In the genomic region with DNA sequence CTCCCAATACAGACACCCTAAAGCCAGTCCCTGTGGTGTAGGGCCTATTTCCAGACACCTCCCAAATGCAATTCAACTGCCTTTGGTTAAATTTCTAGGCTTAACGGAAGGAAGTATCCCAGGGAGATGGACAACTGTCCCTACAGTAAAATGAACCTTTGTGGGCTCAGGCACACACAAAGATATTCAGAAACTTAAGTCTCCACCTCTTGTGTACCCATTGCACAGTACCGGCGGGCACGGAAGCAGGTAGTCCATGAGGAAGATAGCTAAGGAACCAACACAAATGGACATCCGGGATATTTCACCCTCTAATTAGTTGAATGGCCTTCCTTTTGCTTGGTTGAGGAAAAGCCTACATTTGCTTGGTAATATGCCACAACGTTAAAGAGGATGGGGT, we compare ENCODE assay signal across 9 mouse cellular contexts. TPM values are rescaled to one million over a fixed set of nuclear protein-coding genes. Genes with fewer than 3 reads are reported as not detected.
A peak's percentile ranks its signal among the peaks of the same experiment; 100 is the strongest.
DNase-seq lines count a peak whose midpoint lies in the region; ATAC-seq and TF ChIP-seq lines count a peak whose summit lies in the region.
"Had no signal": no experiment of that assay in that cellular context is flagged by ENCODE, and none has a peak within 500 bp of the region (broad histone marks: within the 10 kb centered on the region; RNA-seq: fewer than 3 reads in every experiment).

No protein-coding gene starts in this region.

- H3K9ac ChIP-seq in limb, embryonic 14.5 days (ENCODE audit: low read depth, low read length, severe bottlenecking): peak overlapping the region; percentile 49; the same call in 1 of the 2 replicates
- H3K9ac ChIP-seq: liver, embryonic 14.5 days had no signal

- H3K4me1 ChIP-seq in spleen, adult 2 months (ENCODE audit: control insufficient read depth, insufficient read depth, insufficient read length): no peaks in the 10 kb centered on the region
- H3K4me1 ChIP-seq in limb, embryonic 14.5 days (ENCODE audit: control insufficient read depth, insufficient read depth, low read length): peaks cover 40% of the 10 kb centered on the region

- TF ChIP-seq CTCF in spleen, adult 2 months (IDR thresholded peaks at IDR 0.05; ENCODE audit: extremely low read depth, insufficient read depth, insufficient read length, insufficient replicate concordance): no peak

- no peaks in the 10 kb centered on the region for H3K9me3 ChIP-seq in limb, embryonic 14.5 days (ENCODE audit: control insufficient read depth, low read length)

- TF ChIP-seq POLR2A in spleen, adult 2 months (IDR thresholded peaks at IDR 0.05; ENCODE audit: low read depth, low read length): no peak
- no peak for TF ChIP-seq POLR2A in limb, embryonic 14.5 days (IDR thresholded peaks at IDR 0.05; ENCODE audit: borderline replicate concordance, extremely low read depth, insufficient read depth, insufficient read length)

- peak overlapping the region; percentile 68 for H3K4me2 ChIP-seq in limb, embryonic 14.5 days (replicated peaks; ENCODE audit: low read depth, low read length, severe bottlenecking)

- peak; percentile 47 for DNase-seq in embryo, embryonic 11 days
- DNase-seq in embryo, embryonic 9.5 days (ENCODE audit: extremely low spot score): no peak
- DNase-seq in spleen, adult 2 months (ENCODE audit: low read depth in 1 of 2, low spot score in 2 of 2): no peak
- no peak for DNase-seq in spleen, adult 18-20 months
- no peak for DNase-seq in limb, embryonic 14.5 days (ENCODE audit: low spot score)
- DNase-seq in layer of hippocampus, adult 8-10 months (ENCODE audit: low spot score in 2 of 2): no peak
- no peak for DNase-seq in ovary, postnatal 10 days (ENCODE audit: low spot score)
- DNase-seq in adrenal gland, postnatal 10 days: no peak

- H3K36me3 ChIP-seq in spleen, adult 2 months (ENCODE audit: control insufficient read depth, insufficient read depth, low read length): no peaks in the 10 kb centered on the region
- H3K36me3 ChIP-seq in limb, embryonic 14.5 days (ENCODE audit: control insufficient read depth, insufficient read depth, low read length): peaks cover 15% of the 10 kb centered on the region

- peaks cover 2% of the 10 kb centered on the region; the same call in 1 of the 2 replicates for H3K27me3 ChIP-seq in spleen, adult 2 months (ENCODE audit: control insufficient read depth, insufficient read depth, low read length)
- H3K27me3 ChIP-seq in limb, embryonic 14.5 days (ENCODE audit: control insufficient read depth, insufficient read depth, low read length): peaks cover 65% of the 10 kb centered on the region

- 0 out of 2 replicates have a peak overlapping the region, but pooled peaks have one; percentile 2 for H3K27ac ChIP-seq in spleen, adult 2 months (ENCODE audit: insufficient read depth, low read length)
- H3K27ac ChIP-seq in limb, embryonic 14.5 days (replicated peaks; ENCODE audit: low read depth, low read length): no peak overlapping the region
- H3K27ac ChIP-seq: liver, embryonic 14.5 days had no signal

- no peak overlapping the region for H3K4me3 ChIP-seq in spleen, adult 2 months (ENCODE audit: extremely low read depth, insufficient read depth, insufficient read length)
- H3K4me3 ChIP-seq in limb, embryonic 14.5 days (replicated peaks; ENCODE audit: low read length): peak overlapping the region; percentile 40

- WGBS in spleen, adult 2 months: 79% methylated on average over 6 of the region's 6 CpGs
- 14% methylated on average over 6 of the region's 6 CpGs for WGBS in limb, embryonic 14.5 days

- ATAC-seq in limb, embryonic 14.5 days (ENCODE audit: low FRiP score, low read depth): no peak

RNA-seq across cellular contexts. Expression of a gene that starts 0.9 kb away (rescaled TPM):
- polyA plus RNA-seq in spleen, adult 2 months (2012; rRNA removed): not detected in 2 replicates
- polyA plus RNA-seq in limb, embryonic 14.5 days (2012; rRNA removed): 0.27 and 0.44 TPM in 2 replicates
- 0.29 and 0.70 TPM in 2 replicates for polyA plus RNA-seq in limb, embryonic 14.5 days (2014; fragmentation: Nextera tagmentation; extraction: Ambion mirVana)
- not detected for total RNA-seq in layer of hippocampus, adult 8-10 months (2022)
- total RNA-seq in adrenal gland, postnatal 10 days (2021): under 1 TPM; 0.27 to 0.94 TPM

RNA-seq across cellular contexts. Expression of a gene that starts 11.8 kb away (rescaled TPM):
- 0.27 and 0.65 TPM in 2 replicates for polyA plus RNA-seq in spleen, adult 2 months (2012; rRNA removed)
- 3.1 and 3.6 TPM in 2 replicates for polyA plus RNA-seq in limb, embryonic 14.5 days (2012; rRNA removed)
- 0.80 and 1.0 TPM in 2 replicates for polyA plus RNA-seq in limb, embryonic 14.5 days (2014; fragmentation: Nextera tagmentation; extraction: Ambion mirVana)
- not detected for total RNA-seq in layer of hippocampus, adult 8-10 months (2022)
- 1 to 10 TPM; 2.3 to 5.1 TPM for total RNA-seq in adrenal gland, postnatal 10 days (2021)

RNA-seq across cellular contexts. Expression of a gene that starts 15.2 kb away (rescaled TPM):
- 0.68 and 0.79 TPM in 2 replicates for polyA plus RNA-seq in spleen, adult 2 months (2012; rRNA removed)
- 2.2 and 2.8 TPM in 2 replicates for polyA plus RNA-seq in limb, embryonic 14.5 days (2012; rRNA removed)
- polyA plus RNA-seq in limb, embryonic 14.5 days (2014; fragmentation: Nextera tagmentation; extraction: Ambion mirVana): 0.57 and 1.0 TPM in 2 replicates
- total RNA-seq in layer of hippocampus, adult 8-10 months (2022): not detected
- total RNA-seq in adrenal gland, postnatal 10 days (2021): 10 to 100 TPM in 1 of 2 experiments, 1 to 10 TPM in 1; 8.0 to 11.4 TPM

RNA-seq across cellular contexts. Expression of a gene that starts 18.3 kb away (rescaled TPM):
- polyA plus RNA-seq in spleen, adult 2 months (2012; rRNA removed): 0.12 and 0.21 TPM in 2 replicates
- polyA plus RNA-seq in limb, embryonic 14.5 days (2012; rRNA removed): 1.4 and 1.6 TPM in 2 replicates
- polyA plus RNA-seq in limb, embryonic 14.5 days (2014; fragmentation: Nextera tagmentation; extraction: Ambion mirVana): 1.4 and 1.7 TPM in 2 replicates
- total RNA-seq in layer of hippocampus, adult 8-10 months (2022): not detected
- 1 to 10 TPM in 1 of 2 experiments, under 1 TPM in 1; 0.91 to 1.2 TPM for total RNA-seq in adrenal gland, postnatal 10 days (2021)

RNA-seq across cellular contexts. Expression of a gene that starts 28.0 kb away (rescaled TPM):
- 1.3 and 1.8 TPM in 2 replicates for polyA plus RNA-seq in spleen, adult 2 months (2012; rRNA removed)
- polyA plus RNA-seq in limb, embryonic 14.5 days (2012; rRNA removed): 11.0 and 12.3 TPM in 2 replicates
- polyA plus RNA-seq in limb, embryonic 14.5 days (2014; fragmentation: Nextera tagmentation; extraction: Ambion mirVana): 3.4 and 3.8 TPM in 2 replicates
- total RNA-seq in layer of hippocampus, adult 8-10 months (2022): not detected
- 10 to 100 TPM; 28.0 to 28.2 TPM for total RNA-seq in adrenal gland, postnatal 10 days (2021)

Comparison
In these comparisons a context has a peak if more than half of its experiments do, and no peak if none do; other contexts are left out.
1. RNA of a gene that starts 15.2 kb away (total RNA-seq): 8.0 to 11.4 TPM in adrenal gland, postnatal 10 days; not detected in layer of hippocampus, adult 8-10 months; every median in the first group is over 4 times any median in the second.